Mouse (Mus musculus) thymus, adult 2 months (tissue): ENCODE measurements around the gene Ubtf. TPM values are rescaled to one million over a fixed set of nuclear protein-coding genes. Genes with fewer than 3 reads are reported as not detected.
"Not testable (repeated sequence)": the region's sequence is repeated elsewhere in the genome, so short reads cannot be mapped to it uniquely, and the experiment has no call there.

ENCODE experiments used
- DNase-seq: peaks from one replicate; pipeline ENCODE4 v3.0.0; 2021
- H3K27ac ChIP-seq: fragments of 200-500 bp; 2 replicates; pipeline ENCODE4 v1.5.1; 2012; ENCODE audit warnings: low read length, control low read depth; ENCODE audit not compliant: control insufficient read depth, insufficient read depth
- H3K27me3 ChIP-seq: fragments of 200-500 bp; 2 replicates; pipeline ENCODE4 v1.6.1; 2012; ENCODE audit warnings: mild to moderate bottlenecking, low read length, moderate library complexity, mixed read lengths; ENCODE audit not compliant: control insufficient read depth, insufficient read depth
- H3K36me3 ChIP-seq: fragments of 200-500 bp; 2 replicates; pipeline ENCODE4 v1.6.1; 2012; ENCODE audit warnings: mild to moderate bottlenecking, low read length, moderate library complexity; ENCODE audit not compliant: control insufficient read depth, insufficient read depth
- H3K4me1 ChIP-seq: fragments of 200-500 bp; replicated peaks from 2 replicates; pipeline ENCODE4 v1.6.1; 2012; ENCODE audit warnings: low read length; ENCODE audit not compliant: control insufficient read depth, insufficient read depth
- H3K4me3 ChIP-seq: fragments of 200-500 bp; 2 replicates; pipeline ENCODE4 v1.5.1; 2012; ENCODE audit warnings: mild to moderate bottlenecking, low read length, control low read depth, moderate library complexity; ENCODE audit not compliant: control insufficient read depth, insufficient read depth
- CTCF ChIP-seq: fragments of 200-500 bp; IDR thresholded peaks from 2 replicates; pipeline ENCODE4 v1.5.1; 2012; ENCODE audit warnings: mild to moderate bottlenecking, control low read depth, low read length, moderate library complexity, borderline replicate concordance; ENCODE audit not compliant: control insufficient read depth, poor library complexity, insufficient read depth; ENCODE audit errors: extremely low read depth
- POLR2A ChIP-seq: fragments of 200-500 bp; IDR thresholded peaks from 2 replicates; pipeline ENCODE4 v1.6.1; 2012; ENCODE audit warnings: mild to moderate bottlenecking, low read length, control low read depth, moderate library complexity; ENCODE audit not compliant: control insufficient read depth, poor library complexity, insufficient read depth; ENCODE audit errors: extremely low read depth
- WGBS: fragments of 180-500 bp; shearing (Covaris S2); methylation state at CpG from one replicate; pipeline ENCODE4 v1.1.7; 2018; 5-methylcytosine and 5-hydroxymethylcytosine counted together
- polyA plus RNA-seq: library from polyadenylated mRNA; depleted of rRNA; stranded (reverse); fragments of >200 nt; gene quantifications from 2 replicates; pipeline ENCODE4 v1.2.3, GENCODE M21; 2012

Gene Ubtf
- polyA plus RNA-seq, 1 experiment: 59.7 TPM

- Histone ChIP-seq H3K27ac (peak overlapping the region; percentile 53; the same call in 1 of the 2 replicates), H3K27me3 (no peaks in the 10 kb centered on the region), H3K4me3 (peak overlapping the region; percentile 84), H3K4me1 (no peaks in the 10 kb centered on the region; the same call in 1 of the 2 replicates), H3K36me3 (no peaks in the 10 kb centered on the region; the same call in 1 of the 2 replicates)
- TF ChIP-seq CTCF: no peak
- TF ChIP-seq POLR2A: no peak
- no peak for DNase-seq
- WGBS: 2% methylated on average over 31 of the region's 31 CpGs
Observed at GRCm38 (mm10) chr11:102285095-102285834, 34.3 kb downstream of the Ubtf start.

GRCm38 (mm10) chr11:102284501-102285094, 34.9 kb downstream of the Ubtf start, which contains the start of gene Tmub2:
Tmub2 (plus strand) TSS chr11:102284931.
- DNase-seq: peak; percentile 93
- H3K27ac ChIP-seq: peak within 1 kb of the TSS; percentile 53; the same call in 1 of the 2 replicates
- H3K4me3 ChIP-seq: peak within 1 kb of the TSS; percentile 84
- 1% methylated on average over 32 of the region's 32 CpGs for WGBS
- H3K36me3 ChIP-seq: no peaks in the 10 kb centered on the region; the same call in 1 of the 2 replicates
- no peaks in the 10 kb centered on the region; the same call in 1 of the 2 replicates for H3K4me1 ChIP-seq
- TF ChIP-seq CTCF (0 out of 2 replicates have a peak, but pooled peaks have one; percentile 48), POLR2A (no peak)
- H3K27me3 ChIP-seq: no peaks in the 10 kb centered on the region

- H3K4me1 ChIP-seq: no peaks in the 10 kb centered on the region; the same call in 1 of the 2 replicates
- H3K27me3 ChIP-seq: no peaks in the 10 kb centered on the region
- DNase-seq: no peak
- 81% methylated on average over 6 of the region's 6 CpGs for WGBS
- no peaks in the 10 kb centered on the region; the same call in 1 of the 2 replicates for H3K36me3 ChIP-seq
- no peak overlapping the region for H3K27ac ChIP-seq
- no peak overlapping the region for H3K4me3 ChIP-seq
- TF ChIP-seq CTCF (no peak), POLR2A (no peak)
Observed at GRCm38 (mm10) chr11:102283922-102284321, 35.6 kb downstream of the Ubtf start.

- not testable (repeated sequence) for H3K27ac ChIP-seq, DNase-seq, H3K4me1 ChIP-seq, H3K4me3 ChIP-seq, H3K27me3 ChIP-seq, H3K36me3 ChIP-seq
- WGBS: 69% methylated on average over 6 of the region's 6 CpGs
Observed at GRCm38 (mm10) chr11:102280267-102280666, 39.3 kb downstream of the Ubtf start.

GRCm38 (mm10) chr11:102279595-102279994, 39.9 kb downstream of the Ubtf start:
- WGBS: 97% methylated on average over 3 of the region's 3 CpGs
- TF ChIP-seq POLR2A: no peak
- Histone ChIP-seq H3K36me3 (no peaks in the 10 kb centered on the region), H3K4me3 (no peak overlapping the region), H3K4me1 (0 out of 2 replicates have a peak, but pooled peaks cover 4% of the 10 kb centered on the region), H3K27me3 (no peaks in the 10 kb centered on the region), H3K27ac (no peak overlapping the region)
- no peak for DNase-seq

- 0 out of 2 replicates have a peak, but pooled peaks cover 4% of the 10 kb centered on the region for H3K4me1 ChIP-seq
- no peaks in the 10 kb centered on the region for H3K36me3 ChIP-seq
- no peaks in the 10 kb centered on the region for H3K27me3 ChIP-seq
- DNase-seq: no peak
- TF ChIP-seq CTCF (no peak), POLR2A (no peak)
- WGBS: 82% methylated on average over 12 of the region's 12 CpGs
- H3K4me3 ChIP-seq: no peak overlapping the region
- H3K27ac ChIP-seq: no peak overlapping the region
Observed at GRCm38 (mm10) chr11:102277754-102278153, 41.8 kb downstream of the Ubtf start.
